Mouse (Mus musculus): ENCODE measurements around the gene Med18. TPM values are rescaled to one million over a fixed set of nuclear protein-coding genes. Genes with fewer than 3 reads are reported as not detected.

Med18 gene
- 4.9 and 6.2 TPM in 2 replicates for polyA plus RNA-seq (2021; fragmentation: Nextera tagmentation)
- long read RNA-seq, experiment 1, transcript Med18-201 (3 exons, 1,675 nt), result major isoform, 38 of 43 reads
- long read RNA-seq, experiment 1, partial matches to known transcripts, result 0 of 43 reads
- long read RNA-seq, experiment 1, other reads (novel, unspliced or antisense), result 2 of 43 reads
- long read RNA-seq, experiment 2, transcript Med18-201 (3 exons, 1,675 nt), result major isoform, 9 of 10 reads
- long read RNA-seq, experiment 2, partial matches to known transcripts, result 0 of 10 reads
- long read RNA-seq, experiment 2, other reads (novel, unspliced or antisense), result 1 of 10 reads

GRCm38 (mm10) chr4:132463430-132464254, at the start of gene Med18:
Gene Med18 (minus strand): TSS chr4:132463921.

GRCm38 (mm10) chr4:132510352-132510798, 46.7 kb upstream of the Med18 start, which contains the start of gene Sesn2:
Gene Sesn2 (minus strand): TSS chr4:132510501.

GRCm38 (mm10) chr4:132421923-132422782, 41.6 kb downstream of the Med18 start, which contains the start of gene Phactr4:
Gene Phactr4 (minus strand): TSS chr4:132422489.

Other genes starting within 250 kb of the Med18 start
- 8.7 and 17.9 TPM in 2 replicates for gene Gmeb1, start 202.3 kb downstream of the Med18 start, polyA plus RNA-seq (2021; fragmentation: Nextera tagmentation)
- gene Taf12, start 189.5 kb downstream of the Med18 start, polyA plus RNA-seq (2021; fragmentation: Nextera tagmentation), result 29.4 and 31.9 TPM in 2 replicates
- 7.7 and 7.9 TPM in 2 replicates for gene Rab42, start 160.5 kb downstream of the Med18 start, polyA plus RNA-seq (2021; fragmentation: Nextera tagmentation)
- 47.1 and 59.3 TPM in 2 replicates for gene Trnau1ap, start 134.4 kb downstream of the Med18 start, polyA plus RNA-seq (2021; fragmentation: Nextera tagmentation)
- gene Rcc1, start 110.3 kb downstream of the Med18 start, polyA plus RNA-seq (2021; fragmentation: Nextera tagmentation), result 6.4 and 7.5 TPM in 2 replicates
- gene Phactr4, start 41.4 kb downstream of the Med18 start, polyA plus RNA-seq (2021; fragmentation: Nextera tagmentation), result 1.5 and 3.7 TPM in 2 replicates
- 6.4 and 6.9 TPM in 2 replicates for gene Sesn2, start 46.6 kb upstream of the Med18 start, polyA plus RNA-seq (2021; fragmentation: Nextera tagmentation)
- gene Atpif1, start 69.7 kb upstream of the Med18 start, polyA plus RNA-seq (2021; fragmentation: Nextera tagmentation), result 1,769 and 1,771 TPM in 2 replicates
- gene Dnajc8, start 71.6 kb upstream of the Med18 start, polyA plus RNA-seq (2021; fragmentation: Nextera tagmentation), result 105 and 106 TPM in 2 replicates
- 3.0 and 3.7 TPM in 2 replicates for gene Ptafr, start 100.1 kb upstream of the Med18 start, polyA plus RNA-seq (2021; fragmentation: Nextera tagmentation)
- 17.1 and 25.1 TPM in 2 replicates for gene Eya3, start 175.1 kb upstream of the Med18 start, polyA plus RNA-seq (2021; fragmentation: Nextera tagmentation)

Data from left cerebral cortex, adult 6 months (tissue).